Mouse (Mus musculus): ENCODE data around the gene Praf2.
"Not testable (repeated sequence)": the region's sequence is repeated elsewhere in the genome, so short reads cannot be mapped to it uniquely, and the experiment has no call there.

Gene Praf2

GRCm38 (mm10) chrX:7728215-7728921 is at the start of gene Praf2:
Gene Praf2, plus strand, starts transcription at chrX:7728439.
- DNase-seq, result peak; percentile 60

- no peak for DNase-seq
Measured at GRCm38 (mm10) chrX:7678986-7679385, 49.3 kb upstream of the Praf2 start.

DNA sequence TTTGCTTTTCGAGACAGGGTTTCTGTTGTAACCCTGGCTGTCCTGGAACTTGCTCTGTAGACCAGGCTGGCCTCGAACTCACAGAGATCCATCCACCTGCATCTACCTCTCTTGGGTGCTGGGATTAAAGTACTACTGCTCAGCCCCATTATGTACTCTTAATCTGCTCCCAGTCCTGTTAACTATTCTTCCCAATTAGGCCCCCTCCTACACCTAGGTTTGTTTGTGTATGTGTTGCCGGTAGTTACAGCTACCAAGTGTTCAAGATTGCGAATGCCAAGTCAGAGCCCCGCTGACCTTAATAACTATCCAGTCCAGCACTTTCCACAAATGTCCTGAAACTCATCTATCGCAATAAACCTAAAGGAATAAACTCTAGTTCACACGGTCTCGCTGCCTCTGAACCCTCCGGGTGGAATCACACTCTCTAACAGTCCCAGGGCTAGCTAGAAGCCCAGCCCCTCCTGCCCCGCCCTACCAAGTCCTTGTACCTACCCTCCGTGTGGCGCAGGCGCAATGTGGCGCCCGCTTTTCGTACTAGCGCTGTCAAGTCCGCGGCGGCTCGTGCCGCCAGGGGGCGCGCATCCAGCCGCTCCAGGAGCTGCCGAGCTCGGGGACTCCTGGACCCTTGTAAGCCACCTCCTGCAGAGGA is 48.7 kb upstream of the Praf2 start:
- peak; percentile 86 for DNase-seq

GRCm38 (mm10) chrX:7680057-7680412 is 48.2 kb upstream of the Praf2 start:
- no peak for DNase-seq

DNA sequence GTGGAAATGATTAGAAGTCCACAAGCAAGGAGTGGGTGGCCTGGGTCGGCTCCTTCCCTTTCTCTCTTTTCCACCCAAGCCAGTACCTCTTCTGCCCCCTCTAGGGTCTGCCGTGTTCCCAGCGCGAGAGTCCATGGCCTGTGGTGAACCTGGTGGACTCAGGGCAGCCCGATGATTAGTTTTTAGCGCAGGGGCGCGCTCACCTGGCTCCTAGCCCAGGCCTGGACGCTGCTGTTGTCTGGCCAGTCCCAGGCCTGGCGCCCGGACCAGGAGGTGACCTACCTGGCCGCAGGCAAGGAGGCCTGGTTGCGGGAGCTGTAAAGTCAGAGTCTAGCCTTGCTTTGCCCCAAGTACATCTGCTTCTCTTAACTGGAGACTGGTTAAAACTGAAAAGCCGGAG is 47.4 kb upstream of the Praf2 start, which contains the start of gene Magix:
Gene Magix (minus strand): TSS at position 388 of the 400 bp plus-strand sequence.
- peak; percentile 40 for DNase-seq

GRCm38 (mm10) chrX:7688321-7688720 is 39.9 kb upstream of the Praf2 start:
- no peak for DNase-seq

DNA sequence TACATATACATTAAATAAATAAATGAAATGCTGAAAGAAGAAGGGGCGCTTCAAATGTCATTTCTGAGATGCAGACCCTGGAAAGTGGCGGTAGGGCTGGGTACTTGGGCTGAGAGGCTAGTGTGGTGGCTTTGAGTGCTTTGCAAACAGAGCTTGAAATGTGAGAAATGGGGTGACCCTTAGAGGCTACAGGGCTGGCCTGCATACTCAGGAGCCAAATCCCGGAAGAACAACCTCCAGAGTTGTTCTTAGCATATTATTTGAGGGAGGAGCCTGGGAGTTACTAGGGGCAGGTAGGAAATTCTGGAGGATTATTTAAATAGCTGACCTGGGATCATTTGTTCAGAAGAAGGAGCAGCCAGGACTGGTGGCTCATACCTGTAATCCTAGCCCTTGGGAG is 37.8 kb upstream of the Praf2 start:
- no peak for DNase-seq

- peak; percentile 32 for DNase-seq
Measured at GRCm38 (mm10) chrX:7692862-7693261, 35.4 kb upstream of the Praf2 start.

DNA sequence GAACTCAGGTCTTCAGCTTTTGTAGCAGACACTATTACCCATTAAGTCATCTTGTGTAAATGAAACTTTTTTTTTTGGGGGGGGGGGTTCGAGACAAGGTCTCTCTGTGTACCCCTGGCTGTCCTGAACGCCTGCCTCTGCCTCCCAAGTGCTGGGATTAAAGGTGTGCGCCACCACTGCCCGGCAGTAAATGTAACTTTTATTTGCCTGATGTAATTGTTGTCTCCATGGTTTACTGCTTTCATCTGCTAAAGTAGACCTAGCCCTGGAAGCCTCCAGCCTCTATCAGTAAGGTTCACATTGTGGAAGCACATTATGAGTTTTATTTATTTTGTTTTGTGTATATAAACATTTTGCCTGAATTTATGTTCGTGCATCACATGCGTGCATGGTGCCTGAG is 31.7 kb upstream of the Praf2 start:
- no peak for DNase-seq

DNA sequence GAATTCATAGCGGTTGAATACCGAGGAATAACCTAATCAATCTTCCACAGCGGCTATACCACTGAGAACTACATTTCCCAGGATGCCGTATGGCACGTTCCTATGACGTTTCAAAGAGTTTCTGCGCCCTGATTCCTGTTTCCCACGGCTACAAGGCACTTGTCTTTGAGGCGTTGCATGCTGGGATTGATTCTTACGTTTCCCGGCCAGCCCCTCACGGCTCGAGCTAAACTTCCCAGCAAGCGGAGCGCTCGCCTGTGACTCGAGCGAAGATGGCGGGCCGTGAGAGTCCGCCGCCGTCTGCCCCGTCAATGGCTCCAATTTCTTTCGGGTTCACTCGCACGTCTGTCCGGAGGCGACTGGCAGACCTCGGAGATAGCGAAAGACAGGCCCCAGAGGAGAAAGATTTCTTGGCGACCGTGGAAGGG is 31.3 kb upstream of the Praf2 start, which contains the start of gene Gpkow:
Gene Gpkow (plus strand): TSS at position 178 of the 428 bp plus-strand sequence.
- peak; percentile 75 for DNase-seq

DNA sequence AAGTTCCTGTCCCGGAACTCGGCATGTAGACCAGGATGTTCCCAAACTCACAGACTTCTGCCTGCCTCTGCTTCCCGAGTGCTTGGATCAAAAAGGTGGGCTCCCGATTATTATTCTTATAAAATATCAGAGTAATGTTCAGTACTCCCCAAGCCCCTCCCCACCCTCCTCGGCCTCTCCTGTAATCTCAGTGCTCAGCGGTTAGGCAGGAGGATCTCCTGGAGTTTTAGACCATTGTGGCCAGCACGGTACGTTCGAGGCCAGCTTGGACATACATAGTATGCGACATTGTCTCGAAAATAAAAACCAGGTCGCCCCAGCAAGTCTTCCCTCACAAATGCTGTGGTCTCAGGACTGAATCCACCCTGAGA is 14.5 kb upstream of the Praf2 start:
- not testable (repeated sequence) for DNase-seq

- peak; percentile 88 for DNase-seq
Measured at GRCm38 (mm10) chrX:7714135-7714899, 13.9 kb upstream of the Praf2 start, which contains the start of gene Wdr45. Gene Wdr45, plus strand, starts transcription at chrX:7714333.

DNA sequence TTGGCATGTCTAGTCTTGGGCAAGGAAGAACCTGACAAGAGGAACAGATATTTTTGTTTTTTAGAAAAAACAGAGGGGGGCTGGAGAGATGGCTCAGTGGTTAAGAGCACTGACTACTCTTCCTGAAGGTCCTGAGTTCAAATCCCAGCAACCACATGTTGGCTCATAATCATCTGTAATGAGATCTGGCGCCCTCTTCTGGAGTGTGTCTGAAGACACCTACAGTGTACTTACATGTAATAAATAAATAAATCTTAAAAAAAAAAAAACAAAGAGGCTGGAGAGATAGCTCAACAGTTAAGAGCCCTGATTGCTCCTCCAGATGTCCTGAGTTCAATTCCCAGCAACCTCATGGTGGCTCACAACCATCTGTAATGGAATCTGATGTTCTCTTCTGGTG is 12.2 kb upstream of the Praf2 start:
- not testable (repeated sequence) for DNase-seq

- peak; percentile 65 for DNase-seq
Measured at GRCm38 (mm10) chrX:7721514-7722281, 6.5 kb upstream of the Praf2 start, which contains the start of gene Gm45208. Gene Gm45208, plus strand, starts transcription at chrX:7722245.

- DNase-seq, result no peak
Measured at GRCm38 (mm10) chrX:7722282-7722611, 6.0 kb upstream of the Praf2 start.

DNA sequence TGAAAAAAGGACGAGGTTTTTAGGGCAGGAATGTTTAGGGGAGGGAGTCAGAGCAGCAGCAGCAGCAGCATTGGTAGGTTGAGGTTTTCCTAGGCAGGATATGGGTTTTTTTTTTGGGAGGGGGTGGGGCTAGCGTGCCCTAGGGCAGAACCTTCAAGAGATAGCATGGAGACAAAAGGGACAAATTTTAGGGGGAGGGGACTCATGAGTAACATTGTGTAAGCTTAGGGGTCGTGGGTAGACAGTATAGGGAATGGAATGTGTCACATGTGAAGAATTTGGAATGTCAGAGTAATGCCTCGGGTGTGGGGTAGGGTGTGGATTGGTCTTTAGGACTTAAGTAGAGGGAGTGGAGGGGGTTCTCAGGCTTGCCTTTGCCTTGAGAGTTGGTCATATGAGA is 5.5 kb upstream of the Praf2 start:
- no peak for DNase-seq

- no peak for DNase-seq
Measured at GRCm38 (mm10) chrX:7724135-7724534, 4.1 kb upstream of the Praf2 start.

DNA sequence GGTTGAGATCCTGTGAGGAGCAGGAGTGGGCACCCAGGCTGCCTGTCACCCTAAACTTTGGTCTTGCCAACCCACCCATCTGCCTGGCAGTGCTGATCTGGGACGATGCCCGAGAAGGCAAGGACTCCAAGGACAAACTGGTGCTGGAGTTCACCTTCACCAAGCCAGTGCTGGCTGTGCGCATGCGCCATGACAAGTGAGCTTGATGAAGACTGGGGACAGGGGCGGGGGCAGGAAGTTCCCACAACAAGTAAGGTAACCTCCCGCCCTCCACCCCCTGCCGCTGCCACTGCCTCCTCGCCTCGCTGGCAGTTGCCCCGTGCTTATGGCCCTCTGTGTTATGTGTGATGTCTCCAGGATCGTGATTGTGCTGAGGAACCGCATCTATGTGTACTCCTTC is 2.4 kb upstream of the Praf2 start:
- DNase-seq, result no peak

GRCm38 (mm10) chrX:7727176-7727575 is 1.1 kb upstream of the Praf2 start:
- DNase-seq, result no peak

- no peak for DNase-seq
Measured at GRCm38 (mm10) chrX:7728922-7729265, 655 bp downstream of the Praf2 start.

DNA sequence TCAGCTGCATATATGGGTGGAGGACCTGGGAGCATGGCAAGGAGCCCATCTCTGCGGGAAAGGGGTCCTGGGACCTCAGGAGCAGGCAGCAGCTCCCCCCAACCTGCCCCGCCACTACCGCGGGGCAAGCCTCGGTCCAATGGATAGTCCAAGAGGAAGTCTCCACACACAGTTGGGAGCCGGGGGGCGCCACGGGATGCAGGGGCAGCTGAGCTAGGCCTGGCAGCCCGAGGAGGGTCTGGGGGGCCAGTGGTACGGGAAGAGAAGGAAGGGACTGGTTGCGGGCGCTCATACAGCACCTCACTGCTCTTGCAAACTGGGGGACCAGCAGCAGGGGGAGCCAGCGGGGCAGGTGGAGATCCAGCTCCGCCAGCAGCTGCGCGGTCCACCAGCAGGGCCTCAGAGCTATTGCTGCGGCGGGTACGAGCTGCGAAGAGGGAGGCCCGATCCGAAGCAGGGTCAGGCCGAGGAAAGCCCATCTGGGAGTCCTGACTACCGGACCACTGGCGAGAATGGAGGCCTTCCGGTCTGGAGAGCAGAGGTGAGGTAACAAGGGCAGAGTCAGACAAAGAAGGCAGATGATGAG is 5.4 kb downstream of the Praf2 start:
- peak; percentile 53 for DNase-seq

- peak; percentile 80 for DNase-seq
Measured at GRCm38 (mm10) chrX:7739336-7740081, 11.3 kb downstream of the Praf2 start.
